In genomic region chr12:70628384-70629365, GRCm38 (mm10) we compare ENCODE assay signal across 13 mouse cellular contexts.
DNase-seq lines count a peak whose midpoint lies in the region; ATAC-seq and TF ChIP-seq lines count a peak whose summit lies in the region.
"Had no signal": no experiment of that assay in that cellular context is flagged by ENCODE, and none has a peak within 500 bp of the region (broad histone marks: within the 10 kb centered on the region; RNA-seq: fewer than 3 reads in every experiment).

No protein-coding gene starts in this region.

- 0 out of 2 replicates have a peak overlapping the region, but pooled peaks have one; percentile 19 for H3K4me2 ChIP-seq in embryonic facial prominence, embryonic 13.5 days
- no peak overlapping the region for H3K4me2 ChIP-seq in lung, embryonic 16.5 days (ENCODE audit: low read depth, low read length)
- H3K4me2 ChIP-seq: midbrain, embryonic 12.5 days had no signal

- no peaks in the 10 kb centered on the region for H3K9me3 ChIP-seq in embryonic facial prominence, embryonic 13.5 days
- H3K9me3 ChIP-seq in embryonic facial prominence, embryonic 10.5 days = no peaks in the 10 kb centered on the region
- H3K9me3 ChIP-seq in lung, embryonic 16.5 days (ENCODE audit: control insufficient read depth, low read length) = no peaks in the 10 kb centered on the region
- H3K9me3 ChIP-seq: midbrain, embryonic 12.5 days had no signal

- no peaks in the 10 kb centered on the region for H3K27me3 ChIP-seq in embryonic facial prominence, embryonic 13.5 days
- H3K27me3 ChIP-seq in embryonic facial prominence, embryonic 10.5 days (replicated peaks; ENCODE audit: low read depth, poor library complexity, severe bottlenecking) = no peaks in the 10 kb centered on the region
- no peaks in the 10 kb centered on the region for H3K27me3 ChIP-seq in lung, embryonic 16.5 days (ENCODE audit: control insufficient read depth, insufficient read depth, low read depth, low read length)
- H3K27me3 ChIP-seq: midbrain, embryonic 12.5 days had no signal

- no peak overlapping the region for H3K9ac ChIP-seq in embryonic facial prominence, embryonic 13.5 days
- H3K9ac ChIP-seq in lung, embryonic 16.5 days (ENCODE audit: low read length) = no peak overlapping the region
- H3K9ac ChIP-seq: midbrain, embryonic 12.5 days had no signal

- ATAC-seq in embryonic facial prominence, embryonic 13.5 days (ENCODE audit: insufficient number of reproducible peaks, insufficient read depth, low FRiP score, low TSS enrichment, low read depth) = peak; percentile 67
- peak; percentile 49; the same call in 1 of the 2 replicates for ATAC-seq in lung, embryonic 16.5 days (ENCODE audit: low read depth)
- ATAC-seq: forebrain, embryonic 16.5 days; inflammation-experienced regulatory T-cells, adult 6 months had no signal

- peaks cover 18% of the 10 kb centered on the region for H3K4me1 ChIP-seq in embryonic facial prominence, embryonic 13.5 days
- H3K4me1 ChIP-seq in embryonic facial prominence, embryonic 10.5 days = 0 out of 2 replicates have a peak, but pooled peaks cover 12% of the 10 kb centered on the region
- H3K4me1 ChIP-seq in lung, adult 2 months (ENCODE audit: control insufficient read depth, insufficient read depth, low read length) = peaks cover 13% of the 10 kb centered on the region
- peaks cover 26% of the 10 kb centered on the region for H3K4me1 ChIP-seq in lung, embryonic 16.5 days (replicated peaks; ENCODE audit: control insufficient read depth, insufficient read depth, low read length)
- H3K4me1 ChIP-seq: midbrain, embryonic 12.5 days had no signal

- H3K4me3 ChIP-seq in embryonic facial prominence, embryonic 13.5 days = no peak overlapping the region
- no peak overlapping the region for H3K4me3 ChIP-seq in embryonic facial prominence, embryonic 10.5 days
- H3K4me3 ChIP-seq in lung, adult 2 months (replicated peaks; ENCODE audit: extremely low read depth, low read depth, low read length) = no peak overlapping the region
- no peak overlapping the region for H3K4me3 ChIP-seq in lung, embryonic 16.5 days (ENCODE audit: low read length)
- H3K4me3 ChIP-seq: midbrain, embryonic 12.5 days had no signal

- no peak for TF ChIP-seq CTCF in lung, adult 2 months (IDR thresholded peaks at IDR 0.05; ENCODE audit: insufficient read depth, low read length)

- H3K27ac ChIP-seq in embryonic facial prominence, embryonic 13.5 days = peak overlapping the region; percentile 57
- H3K27ac ChIP-seq in embryonic facial prominence, embryonic 10.5 days (replicated peaks) = no peak overlapping the region
- peak overlapping the region; percentile 14; the same call in 1 of the 2 replicates for H3K27ac ChIP-seq in lung, embryonic 16.5 days (ENCODE audit: low read length)
- H3K27ac ChIP-seq: midbrain, embryonic 12.5 days had no signal

- 53% methylated on average over 21 of the region's 21 CpGs for WGBS in embryonic facial prominence, embryonic 13.5 days
- 80% methylated on average over 21 of the region's 21 CpGs for WGBS in embryonic facial prominence, embryonic 10.5 days
- 33% methylated on average over 21 of the region's 21 CpGs for WGBS in lung, adult 2 months
- 30% methylated on average over 21 of the region's 21 CpGs for WGBS in lung, embryonic 16.5 days

- H3K36me3 ChIP-seq in embryonic facial prominence, embryonic 13.5 days = no peaks in the 10 kb centered on the region
- H3K36me3 ChIP-seq in embryonic facial prominence, embryonic 10.5 days (replicated peaks) = no peaks in the 10 kb centered on the region
- H3K36me3 ChIP-seq in lung, embryonic 16.5 days (ENCODE audit: control insufficient read depth, insufficient read depth, low read length) = no peaks in the 10 kb centered on the region
- H3K36me3 ChIP-seq: midbrain, embryonic 12.5 days had no signal

- TF ChIP-seq POLR2A in lung, adult 2 months (IDR thresholded peaks at IDR 0.05; ENCODE audit: borderline replicate concordance, extremely low read depth, low read depth, low read length) = no peak

- DNase-seq in embryonic facial prominence, embryonic 10.5 days (ENCODE audit: low spot score) = no peak
- DNase-seq in lung, adult 2 months = peak; percentile 24
- no peak for DNase-seq in lung, postnatal 25 days (ENCODE audit: low spot score)
- DNase-seq in thymus, postnatal 0 days (ENCODE audit: low spot score) = peak; percentile 83
- DNase-seq in embryo, embryonic 9.5 days (ENCODE audit: extremely low spot score) = no peak
- DNase-seq in right cerebral cortex, postnatal 36 days (ENCODE audit: low spot score in 2 of 2) = no peak
- DNase-seq: adrenal gland, postnatal 14 days; heart, postnatal 14 days had no signal

Comparison
In these comparisons a context has a peak if more than half of its experiments do, and no peak if none do; other contexts are left out.
1. DNase-seq: peak in lung, adult 2 months (single experiment) and thymus, postnatal 0 days (single experiment); none in embryonic facial prominence, embryonic 10.5 days (single experiment), lung, postnatal 25 days (single experiment), embryo, embryonic 9.5 days (single experiment) and right cerebral cortex, postnatal 36 days (0 of 2).